Mouse (Mus musculus) c-Kit-negative CD71-positive TER-119-positive erythroid progenitor cells, embryonic 14.5 days (primary cell): ENCODE measurements around the gene Klhdc7b.
"Not testable (repeated sequence)": the region's sequence is repeated elsewhere in the genome, so short reads cannot be mapped to it uniquely, and the experiment has no call there.

Experiments
- DNase-seq: peaks from one replicate; pipeline ENCODE4 v3.0.0-alpha.2; 2013; ENCODE audit warnings: low read depth, low spot score

Klhdc7b gene

GRCm38 (mm10) chr15:89428136-89428790 is 43.5 kb downstream of the Klhdc7b start:
- DNase-seq: no peak

GRCm38 (mm10) chr15:89428821-89429351 is 44.2 kb downstream of the Klhdc7b start:
- peak; percentile 15 for DNase-seq

- peak; percentile 81 for DNase-seq
These were observed 44.9 kb downstream of the Klhdc7b start, which contains the start of the genes C730034F03Rik, Gm44502 and Chkb for GRCm38 (mm10) chr15:89429352-89430221. C730034F03Rik (plus strand) TSS chr15:89429589. Gm44502 (minus strand) TSS chr15:89429696. Chkb (minus strand) TSS chr15:89429908.

GRCm38 (mm10) chr15:89430341-89430740 is 45.6 kb downstream of the Klhdc7b start:
- DNase-seq: no peak

DNA sequence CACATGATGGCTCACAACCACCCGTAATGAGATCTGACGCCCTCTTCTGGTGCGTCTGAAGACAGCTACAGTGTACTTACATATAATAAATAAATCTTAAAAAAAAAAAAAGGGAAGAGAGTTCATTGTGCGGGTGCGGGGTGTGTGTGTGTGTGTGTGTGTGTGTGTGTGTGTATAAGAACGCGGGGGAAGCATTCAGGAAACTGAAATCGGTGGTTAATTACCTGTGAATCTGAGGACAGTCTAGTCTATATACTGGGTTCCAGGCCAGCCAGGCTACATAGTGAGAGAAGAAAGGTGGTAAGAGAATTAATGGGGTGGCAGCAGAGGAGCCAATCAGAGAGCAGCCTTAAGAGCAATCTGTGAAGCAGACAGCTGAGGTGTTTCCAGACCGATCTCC is 46.1 kb downstream of the Klhdc7b start:
- not testable (repeated sequence) for DNase-seq

DNA sequence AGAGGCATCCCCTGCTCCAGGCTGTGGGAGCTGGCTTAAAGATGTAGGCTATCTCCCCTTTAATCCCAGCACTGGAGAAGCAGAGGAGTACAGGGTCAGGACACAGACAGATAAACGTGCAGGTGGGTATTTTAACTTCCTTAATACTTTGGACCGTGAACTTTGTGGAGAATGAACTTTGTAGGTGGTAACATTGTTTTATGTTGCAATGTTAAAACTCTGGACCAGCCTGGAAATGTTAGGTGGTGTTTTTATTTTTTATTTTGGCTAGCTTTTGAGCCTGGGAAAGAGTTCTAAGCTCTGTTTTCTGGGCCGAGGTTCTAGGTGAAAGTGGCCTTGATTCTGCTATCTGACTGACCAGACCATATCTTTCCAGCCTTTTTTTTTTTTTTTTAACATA is 46.6 kb downstream of the Klhdc7b start:
- no peak for DNase-seq

- no peak for DNase-seq
These were observed 47.1 kb downstream of the Klhdc7b start for GRCm38 (mm10) chr15:89431806-89432205.

- no peak for DNase-seq
These were observed 48.2 kb downstream of the Klhdc7b start for GRCm38 (mm10) chr15:89432946-89433345.

DNA sequence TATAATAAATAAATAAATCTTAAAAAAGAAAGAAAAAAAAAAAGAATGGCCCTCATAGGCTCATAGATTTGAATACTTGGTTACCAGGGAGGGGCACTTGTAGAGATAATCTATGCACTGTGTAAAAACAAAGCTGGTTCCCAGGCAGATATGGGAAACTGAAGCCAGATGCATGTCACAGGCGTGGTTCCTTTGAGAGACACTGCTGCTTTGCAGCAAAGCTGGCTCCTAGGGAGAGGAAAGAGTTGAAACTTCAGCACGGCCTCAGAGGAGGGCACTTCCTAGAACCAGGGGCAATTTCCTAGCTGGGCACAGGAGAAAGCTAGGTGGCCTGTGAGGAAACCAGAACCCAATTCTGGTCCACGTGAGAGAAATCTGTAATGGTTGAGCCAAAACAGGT is 49.4 kb downstream of the Klhdc7b start:
- DNase-seq: no peak

DNA sequence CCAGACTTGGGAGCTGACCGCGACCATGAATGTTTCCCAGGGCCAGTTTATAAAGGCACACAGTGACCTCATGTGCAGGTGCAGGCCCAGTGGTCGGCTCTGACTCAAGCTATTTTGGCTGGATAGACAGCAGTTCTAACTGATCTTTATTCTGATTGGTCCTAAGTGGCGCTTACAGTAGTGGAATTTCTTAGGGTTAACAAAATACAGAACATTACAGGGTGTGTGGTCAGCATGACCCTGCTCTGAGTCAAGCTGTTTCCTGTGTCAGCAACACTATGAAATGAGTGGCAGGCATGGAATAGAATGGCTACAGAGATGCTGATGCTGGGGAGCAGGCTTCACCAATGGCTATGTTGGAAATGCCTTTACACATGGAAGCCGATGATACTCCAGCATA is 51.2 kb downstream of the Klhdc7b start:
- no peak for DNase-seq
